Mouse (Mus musculus) B cell, adult 2 months (primary cell): ENCODE results near the gene Rsad1.

Experiments
- DNase-seq, 2 experiments: peaks; one replicate each; pipeline ENCODE4 v3.0.0; 2022

The Rsad1 gene

DNA sequence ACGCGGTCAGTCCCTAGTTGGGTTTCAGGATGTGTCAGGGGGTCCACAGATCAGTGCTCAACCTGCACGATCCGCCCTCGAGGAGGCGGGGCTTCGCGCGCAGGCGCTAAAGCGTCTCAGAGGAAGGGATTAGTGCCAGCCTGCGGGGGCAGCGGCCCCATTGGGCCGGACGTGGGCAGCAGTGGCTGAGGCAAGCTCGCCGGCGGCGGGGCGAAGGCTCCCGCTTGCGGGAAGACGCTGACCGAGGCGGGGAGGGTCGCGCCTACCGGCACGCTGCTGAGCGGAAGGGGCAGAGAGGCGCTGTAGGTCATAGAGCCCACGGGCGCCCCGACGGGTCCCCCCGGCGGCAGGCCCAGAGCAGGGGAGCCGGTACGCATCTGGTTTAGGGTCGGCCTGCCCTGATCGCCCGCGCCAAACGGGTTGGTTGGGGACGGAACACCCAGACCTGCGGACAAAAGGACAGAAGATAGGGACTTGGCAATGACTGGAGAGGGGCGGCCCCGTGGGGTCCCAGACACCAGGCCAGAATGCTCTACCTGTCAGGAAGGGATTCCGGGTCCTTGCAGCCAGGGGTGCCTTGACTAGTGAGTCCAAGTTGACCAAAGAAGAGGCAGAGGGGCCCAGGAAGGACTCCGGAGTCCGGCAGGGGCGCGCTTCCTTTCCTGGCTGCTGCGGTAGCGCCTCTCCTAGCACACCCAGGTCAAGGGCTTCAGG is 57.9 kb downstream of the Rsad1 start:
- peak in 1 of 2 experiments; percentile 13 for DNase-seq
